Mouse (Mus musculus): ENCODE results near the gene Slc22a16.

- TF ChIP-seq POLR2A (IDR thresholded peaks at IDR 0.05; ENCODE audit: low read depth, low read length) (no peak), CTCF (IDR thresholded peaks at IDR 0.05; ENCODE audit: borderline replicate concordance, insufficient read depth, low read length) (no peak)
These were observed 45.9 kb upstream of the Slc22a16 start for GRCm38 (mm10) chr10:40524032-40524806.

Data from embryonic fibroblast, embryonic 13.5 days (primary cell).